Mouse (Mus musculus) heart, postnatal 4 days (tissue): ENCODE measurements around the gene Telo2. TPM values are rescaled to one million over a fixed set of nuclear protein-coding genes. Genes with fewer than 3 reads are reported as not detected.

Experiments used
- total RNA-seq, 2 experiments: library from RNA; stranded (reverse); gene quantifications; 2 replicates each; pipeline ENCODE4 v1.2.3; 2021

Gene Telo2
- total RNA-seq, 2 experiments from 2014 or later, result 16.4 to 17.5 TPM

Other genes starting within 250 kb of the Telo2 start
- 1 to 10 TPM; 2.9 to 3.5 TPM for gene Igfals, start 250.0 kb downstream of the Telo2 start, total RNA-seq
- gene Nubp2, start 229.6 kb downstream of the Telo2 start, total RNA-seq, result 10 to 100 TPM; 25.6 to 27.0 TPM
- gene Spsb3, start 229.3 kb downstream of the Telo2 start, total RNA-seq, result 10 to 100 TPM; 34.8 to 38.6 TPM
- gene Eme2, start 220.9 kb downstream of the Telo2 start, total RNA-seq, result 10 to 100 TPM; 24.8 to 27.1 TPM
- gene Mrps34, start 220.9 kb downstream of the Telo2 start, total RNA-seq, result 10 to 100 TPM; 93.6 to 97.0 TPM
- gene Nme3, start 219.5 kb downstream of the Telo2 start, total RNA-seq, result 10 to 100 TPM; 33.6 to 42.8 TPM
- 10 to 100 TPM; 66.5 to 68.5 TPM for gene Mapk8ip3, start 179.0 kb downstream of the Telo2 start, total RNA-seq
- 10 to 100 TPM; 43.6 to 49.9 TPM for gene Jpt2, start 155.3 kb downstream of the Telo2 start, total RNA-seq
- 10 to 100 TPM; 15.1 to 16.3 TPM for gene Cramp1l, start 100.2 kb downstream of the Telo2 start, total RNA-seq
- gene Ift140, start 99.9 kb downstream of the Telo2 start, total RNA-seq, result 1 to 10 TPM; 7.0 to 7.3 TPM
- gene Tmem204, start 32.4 kb downstream of the Telo2 start, total RNA-seq, result 10 to 100 TPM; 25.2 to 27.4 TPM
- 1 to 10 TPM; 1.4 TPM for gene Ptx4, start 4.8 kb upstream of the Telo2 start, total RNA-seq
- gene Clcn7, start 17.4 kb upstream of the Telo2 start, total RNA-seq, result 10 to 100 TPM; 25.2 to 25.6 TPM
- gene Ccdc154, start 46.5 kb upstream of the Telo2 start, total RNA-seq, result not detected
- gene Gm38655, start 59.5 kb upstream of the Telo2 start, total RNA-seq, result not detected
- 10 to 100 TPM; 14.4 to 17.5 TPM for gene BC003965, start 68.6 kb upstream of the Telo2 start, total RNA-seq
- 10 to 100 TPM in 1 of 2 experiments, 1 to 10 TPM in 1; 8.5 to 10.4 TPM for gene Unkl, start 72.4 kb upstream of the Telo2 start, total RNA-seq
- gene Gnptg, start 124.2 kb upstream of the Telo2 start, total RNA-seq, result 10 to 100 TPM; 11.2 to 14.9 TPM
- 10 to 100 TPM; 12.7 to 14.0 TPM for gene Tsr3, start 124.2 kb upstream of the Telo2 start, total RNA-seq
- gene Baiap3, start 140.4 kb upstream of the Telo2 start, total RNA-seq, result under 1 TPM; 0.14 to 0.31 TPM
- gene Ube2i, start 158.7 kb upstream of the Telo2 start, total RNA-seq, result 100 to 1,000 TPM; 219 to 221 TPM
- gene Prss34, start 182.4 kb upstream of the Telo2 start, total RNA-seq, result 1 to 10 TPM; 1.9 to 2.4 TPM
- not detected for gene Prss28, start 192.7 kb upstream of the Telo2 start, total RNA-seq
- gene Prss29, start 202.7 kb upstream of the Telo2 start, total RNA-seq, result not detected
- 1 to 10 TPM; 3.9 to 6.7 TPM for gene Tpsab1, start 229.6 kb upstream of the Telo2 start, total RNA-seq